Mouse (Mus musculus) G1E (cell line): ENCODE measurements at regions not wholly inside any gene's neighbourhood (a gene's known extent, or its start where the extent isn't known, plus 50 kb on each side); places are given as distances from the start of the nearest gene placed in this dataset.

Experiments
- CTCF ChIP-seq: IDR thresholded peaks from 2 replicates; pipeline ENCODE4 v1.5.1; 2012; ENCODE audit warnings: low read depth, low read length, inconsistent platforms, mixed read lengths
- GATA1 ChIP-seq: IDR thresholded peaks from 2 replicates; pipeline ENCODE4 v1.6.1; 2012; ENCODE audit warnings: borderline replicate concordance, low read length, inconsistent platforms, mixed read lengths
- GATA2 ChIP-seq: IDR thresholded peaks from 2 replicates; pipeline ENCODE4 v1.6.1; 2012; ENCODE audit warnings: low read depth, low read length, inconsistent platforms, borderline replicate concordance
- POLR2AphosphoS5 ChIP-seq: IDR thresholded peaks from 2 replicates; pipeline ENCODE4 v1.6.1; 2012; ENCODE audit warnings: low read depth, low read length, inconsistent platforms; ENCODE audit not compliant: insufficient replicate concordance
- TAL1 ChIP-seq: conservative IDR thresholded peaks from 2 replicates; pipeline ENCODE4 v1.6.1; 2012; ENCODE audit warnings: low read depth, low read length, inconsistent platforms, mixed read lengths

DNA sequence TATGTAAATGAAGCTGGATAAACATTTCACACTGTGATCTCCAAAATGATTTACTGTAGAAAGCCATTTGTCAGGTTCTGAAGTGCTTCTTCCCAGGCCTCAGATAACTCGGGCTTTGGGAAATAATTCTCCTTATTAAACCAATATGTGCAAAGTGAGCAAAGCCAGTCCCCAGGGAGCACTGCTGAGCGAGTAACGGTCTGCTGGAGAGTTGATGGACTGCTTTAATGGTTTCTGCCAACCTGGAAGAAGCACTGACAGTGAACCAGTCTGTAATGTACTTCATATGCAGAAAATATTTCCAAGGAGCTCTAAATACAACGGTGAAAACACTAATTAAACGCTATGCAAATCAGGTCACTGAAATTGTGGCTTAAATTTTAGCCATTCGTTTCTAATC lies 118.1 kb upstream of the Sema3a start:
- TF ChIP-seq GATA1 (no peak), POLR2AphosphoS5 (no peak), CTCF (no peak), TAL1 (no peak), GATA2 (no peak)
